Mouse (Mus musculus) forelimb bud, embryonic 11.5 days (tissue): ENCODE measurements around the gene Ccdc146.

Experiments
- DNase-seq: peaks from one replicate; pipeline ENCODE4 v3.0.0-alpha.2; 2012; ENCODE audit warnings: low read depth, low spot score

The Ccdc146 gene

GRCm38 (mm10) chr5:21424614-21425602 is at the start of gene Ccdc146, which contains the start of gene Fam185a:
Gene Ccdc146, minus strand, starts transcription at chr5:21424677.
Gene Fam185a, plus strand, starts transcription at chr5:21424958.
- DNase-seq, result peak; percentile 98

- no peak for DNase-seq
Measured at GRCm38 (mm10) chr5:21468100-21468499, 43.6 kb upstream of the Ccdc146 start.

GRCm38 (mm10) chr5:21467387-21467786 is 42.9 kb upstream of the Ccdc146 start:
- DNase-seq, result no peak

- no peak for DNase-seq
Measured at GRCm38 (mm10) chr5:21440833-21441530, 16.5 kb upstream of the Ccdc146 start.

GRCm38 (mm10) chr5:21439446-21440110 is 15.1 kb upstream of the Ccdc146 start:
- no peak for DNase-seq

GRCm38 (mm10) chr5:21438428-21438827 is 14.0 kb upstream of the Ccdc146 start:
- no peak for DNase-seq

- no peak for DNase-seq
Measured at GRCm38 (mm10) chr5:21436471-21436975, 12.0 kb upstream of the Ccdc146 start.

GRCm38 (mm10) chr5:21434148-21434929 is 9.9 kb upstream of the Ccdc146 start:
- peak; percentile 36 for DNase-seq

GRCm38 (mm10) chr5:21426666-21427065 is 2.2 kb upstream of the Ccdc146 start:
- no peak for DNase-seq

- DNase-seq, result no peak
Measured at GRCm38 (mm10) chr5:21420609-21421008, 3.9 kb downstream of the Ccdc146 start.

GRCm38 (mm10) chr5:21418613-21419012 is 5.9 kb downstream of the Ccdc146 start:
- DNase-seq, result no peak

GRCm38 (mm10) chr5:21414116-21414820 is 10.2 kb downstream of the Ccdc146 start:
- DNase-seq, result no peak

- no peak for DNase-seq
Measured at GRCm38 (mm10) chr5:21413322-21413721, 11.2 kb downstream of the Ccdc146 start.

- DNase-seq, result no peak
Measured at GRCm38 (mm10) chr5:21412056-21412455, 12.4 kb downstream of the Ccdc146 start.

- DNase-seq, result no peak
Measured at GRCm38 (mm10) chr5:21411261-21411666, 13.2 kb downstream of the Ccdc146 start.

- DNase-seq, result no peak
Measured at GRCm38 (mm10) chr5:21395205-21395840, 29.2 kb downstream of the Ccdc146 start.

- DNase-seq, result no peak
Measured at GRCm38 (mm10) chr5:21394562-21394961, 29.9 kb downstream of the Ccdc146 start.

- no peak for DNase-seq
Measured at GRCm38 (mm10) chr5:21391616-21392384, 32.7 kb downstream of the Ccdc146 start.

- DNase-seq, result no peak
Measured at GRCm38 (mm10) chr5:21388855-21389254, 35.6 kb downstream of the Ccdc146 start.
